Mouse (Mus musculus) megakaryocyte, embryonic 14.5 days (primary cell): ENCODE measurements around the gene Resp18. TPM values are rescaled to one million over a fixed set of nuclear protein-coding genes. Genes with fewer than 3 reads are reported as not detected.

ENCODE experiments used
- H3K27me3 ChIP-seq: replicated peaks from 2 replicates; pipeline ENCODE3; 2012; ENCODE audit warnings: inconsistent platforms
- H3K36me3 ChIP-seq: replicated peaks from 2 replicates; pipeline ENCODE3; 2012; ENCODE audit warnings: low read length, inconsistent platforms, mixed read lengths
- H3K4me1 ChIP-seq: 2 replicates; pipeline ENCODE4 v1.6.1; 2012; ENCODE audit warnings: inconsistent platforms
- H3K4me3 ChIP-seq: replicated peaks from 2 replicates; pipeline ENCODE3; 2012; ENCODE audit warnings: moderate library complexity, mild to moderate bottlenecking, inconsistent platforms
- H3K9me3 ChIP-seq: 2 replicates; pipeline ENCODE4 v1.6.1; 2012; ENCODE audit warnings: inconsistent platforms
- FLI1 ChIP-seq: IDR thresholded peaks from 2 replicates; pipeline ENCODE4 v1.6.1; 2012; ENCODE audit warnings: low read length, inconsistent platforms, mixed read lengths
- GATA1 ChIP-seq: IDR thresholded peaks from 3 replicates; pipeline ENCODE4 v1.6.1; 2012; ENCODE audit warnings: mixed read lengths, low read length, inconsistent platforms, borderline replicate concordance
- polyA plus RNA-seq: library from polyadenylated mRNA; stranded (reverse); fragments of >175 nt; gene quantifications from 2 replicates; pipeline ENCODE4 v1.2.3, GENCODE M21; 2012; ENCODE audit warnings: low replicate concordance; ENCODE audit not compliant: insufficient read depth

Resp18 gene
- polyA plus RNA-seq, 1 experiment, result 0.26 TPM

GRCm38 (mm10) chr1:75277195-75278188 is 723 bp downstream of the Resp18 start:
- TF ChIP-seq FLI1 (no peak), GATA1 (no peak)
- Histone ChIP-seq H3K4me3 (no peak overlapping the region), H3K27me3 (peaks cover 32% of the 10 kb centered on the region), H3K36me3 (no peaks in the 10 kb centered on the region), H3K4me1 (no peaks in the 10 kb centered on the region), H3K9me3 (peaks cover 26% of the 10 kb centered on the region)

- Histone ChIP-seq H3K4me1 (peaks cover 29% of the 10 kb centered on the region), H3K27me3 (peaks cover 52% of the 10 kb centered on the region), H3K9me3 (no peaks in the 10 kb centered on the region), H3K36me3 (no peaks in the 10 kb centered on the region), H3K4me3 (peak within 1 kb of the TSS; percentile 90)
- TF ChIP-seq FLI1 (no peak), GATA1 (no peak)
Measured at GRCm38 (mm10) chr1:75264091-75264880, 13.9 kb downstream of the Resp18 start, which contains the start of gene Ptprn. TSS of gene Ptprn (minus strand) at chr1:75264502.

GRCm38 (mm10) chr1:75262969-75263951 is 15.0 kb downstream of the Resp18 start:
- peaks cover 31% of the 10 kb centered on the region for H3K4me1 ChIP-seq
- H3K27me3 ChIP-seq, result peaks cover 44% of the 10 kb centered on the region
- no peaks in the 10 kb centered on the region for H3K9me3 ChIP-seq
- TF ChIP-seq GATA1, result no peak
- TF ChIP-seq FLI1, result no peak
- H3K36me3 ChIP-seq, result no peaks in the 10 kb centered on the region
- peak overlapping the region; percentile 90 for H3K4me3 ChIP-seq

GRCm38 (mm10) chr1:75261278-75261677 is 16.9 kb downstream of the Resp18 start:
- TF ChIP-seq GATA1 (no peak), FLI1 (no peak)
- no peaks in the 10 kb centered on the region for H3K36me3 ChIP-seq
- no peaks in the 10 kb centered on the region for H3K9me3 ChIP-seq
- peaks cover 36% of the 10 kb centered on the region for H3K4me1 ChIP-seq
- peaks cover 55% of the 10 kb centered on the region for H3K27me3 ChIP-seq
- H3K4me3 ChIP-seq, result no peak overlapping the region

GRCm38 (mm10) chr1:75255516-75256046 is 22.6 kb downstream of the Resp18 start:
- Histone ChIP-seq H3K4me1 (peaks cover 59% of the 10 kb centered on the region), H3K4me3 (no peak overlapping the region), H3K27me3 (peaks cover 20% of the 10 kb centered on the region), H3K9me3 (no peaks in the 10 kb centered on the region), H3K36me3 (no peaks in the 10 kb centered on the region)
- no peak for TF ChIP-seq FLI1
- TF ChIP-seq GATA1, result no peak

- Histone ChIP-seq H3K4me1 (peaks cover 68% of the 10 kb centered on the region), H3K27me3 (peaks cover 15% of the 10 kb centered on the region), H3K4me3 (no peak overlapping the region), H3K9me3 (no peaks in the 10 kb centered on the region), H3K36me3 (peaks cover 2% of the 10 kb centered on the region)
- no peak for TF ChIP-seq FLI1
Measured at GRCm38 (mm10) chr1:75254625-75255013, 23.6 kb downstream of the Resp18 start.

GRCm38 (mm10) chr1:75253849-75254624 is 24.2 kb downstream of the Resp18 start:
- H3K4me1 ChIP-seq, result peaks cover 74% of the 10 kb centered on the region
- peaks cover 13% of the 10 kb centered on the region for H3K27me3 ChIP-seq
- H3K4me3 ChIP-seq, result no peak overlapping the region
- H3K9me3 ChIP-seq, result no peaks in the 10 kb centered on the region
- peaks cover 2% of the 10 kb centered on the region for H3K36me3 ChIP-seq
- TF ChIP-seq GATA1 (no peak), FLI1 (no peak)

- Histone ChIP-seq H3K27me3 (peaks cover 11% of the 10 kb centered on the region), H3K4me3 (no peak overlapping the region), H3K4me1 (peaks cover 78% of the 10 kb centered on the region), H3K9me3 (no peaks in the 10 kb centered on the region), H3K36me3 (peaks cover 2% of the 10 kb centered on the region)
- no peak for TF ChIP-seq GATA1
- no peak for TF ChIP-seq FLI1
Measured at GRCm38 (mm10) chr1:75253029-75253428, 25.2 kb downstream of the Resp18 start.
